Mouse (Mus musculus) MEL (cell line): ENCODE results near the gene Hectd1.

ENCODE experiments used
- CTCF ChIP-seq, 3 experiments: IDR thresholded peaks in 2 of 3; conservative IDR thresholded peaks in 1 of 3; 2 replicates each; pipeline ENCODE4 v1.5.1; 2011 to 2012; ENCODE audit warnings: low read length in 3 of 3, low read depth in 2 of 3, mild to moderate bottlenecking in 2 of 3, improper control_type of control experiment in 1 of 3, inconsistent platforms in 1 of 3, mixed read lengths in 1 of 3, moderate library complexity in 1 of 3; ENCODE audit not compliant: control insufficient read depth in 1 of 3, insufficient read depth in 1 of 3, poor library complexity in 1 of 3, severe bottlenecking in 1 of 3
- GATA1 ChIP-seq: IDR thresholded peaks from 2 replicates; pipeline ENCODE4 v1.6.1; 2011; ENCODE audit warnings: low read depth, low read length, improper control_type of control experiment
- POLR2A ChIP-seq, 2 experiments: IDR thresholded peaks; 2 replicates each; pipeline ENCODE4 v1.6.1; 2011 to 2012; ENCODE audit warnings: low read length in 2 of 2, mild to moderate bottlenecking in 2 of 2, control low read depth in 1 of 2, improper control_type of control experiment in 1 of 2, low read depth in 1 of 2, moderate library complexity in 1 of 2; ENCODE audit not compliant: control insufficient read depth in 1 of 2, insufficient read depth in 1 of 2, poor library complexity in 1 of 2
- TCF12 ChIP-seq: IDR thresholded peaks from 2 replicates; pipeline ENCODE4 v1.6.1; 2014; ENCODE audit warnings: low read depth, mild to moderate bottlenecking, inconsistent platforms, low read length, improper control_type of control experiment, moderate library complexity

GRCm38 (mm10) chr12:51706673-51707235 is 122.6 kb downstream of the Hectd1 start:
- no peak for TF ChIP-seq CTCF (IDR thresholded peaks at IDR 0.05 in 2 of 3, conservative IDR thresholded peaks at IDR 0.05 in 1 of 3; ENCODE audit: control insufficient read depth in 1 of 3, insufficient read depth in 1 of 3, low read depth in 2 of 3, low read length in 3 of 3, poor library complexity in 1 of 3, severe bottlenecking in 1 of 3)
- no peak for TF ChIP-seq GATA1
- TF ChIP-seq POLR2A (IDR thresholded peaks at IDR 0.05; ENCODE audit: control insufficient read depth in 1 of 2, insufficient read depth in 1 of 2, low read depth in 1 of 2, low read length in 2 of 2, poor library complexity in 1 of 2) = no peak
- TF ChIP-seq TCF12 = no peak
